9 mouse cellular contexts compared by ENCODE assay signal in genomic region chr2:116070614-116071425, GRCm38 (mm10). TPM values are rescaled to one million over a fixed set of nuclear protein-coding genes. Genes with fewer than 3 reads are reported as not detected.
A peak's percentile ranks its signal among the peaks of the same experiment; 100 is the strongest.
DNase-seq lines count a peak whose midpoint lies in the region; ATAC-seq and TF ChIP-seq lines count a peak whose summit lies in the region.
"Had no signal": no experiment of that assay in that cellular context is flagged by ENCODE, and none has a peak within 500 bp of the region (broad histone marks: within the 10 kb centered on the region; RNA-seq: fewer than 3 reads in every experiment).

No protein-coding gene starts in this region.

- H3K27ac ChIP-seq in left cerebral cortex, adult 2 months, result peak overlapping the region; percentile 75
- peak overlapping the region; percentile 98 for H3K27ac ChIP-seq in forebrain, embryonic 13.5 days
- H3K27ac ChIP-seq in limb, embryonic 12.5 days, result no peak overlapping the region
- H3K27ac ChIP-seq: macrophage had no signal

- intact Hi-C loops in left cerebral cortex, adult 2 months (cut with DNase I), result loop anchor here (2.0 to 10.0 kb wide), 5 partner anchors 214 to 1446 kb away; no protein-coding TSS in a partner anchor

- H3K9me3 ChIP-seq in forebrain, embryonic 13.5 days (replicated peaks), result no peaks in the 10 kb centered on the region
- H3K9me3 ChIP-seq in limb, embryonic 12.5 days, result no peaks in the 10 kb centered on the region

- peaks cover 47% of the 10 kb centered on the region for H3K4me1 ChIP-seq in forebrain, embryonic 13.5 days
- peaks cover 15% of the 10 kb centered on the region for H3K4me1 ChIP-seq in limb, embryonic 12.5 days (replicated peaks)

- 5% methylated on average over 10 of the region's 10 CpGs for WGBS in forebrain, embryonic 13.5 days
- WGBS in limb, embryonic 12.5 days, result 8% methylated on average over 10 of the region's 10 CpGs

- TF ChIP-seq CTCF in left cerebral cortex, adult 2 months (IDR thresholded peaks at IDR 0.05), result no peak

- H3K27me3 ChIP-seq in forebrain, embryonic 13.5 days, result peaks cover 7% of the 10 kb centered on the region
- peaks cover 84% of the 10 kb centered on the region for H3K27me3 ChIP-seq in limb, embryonic 12.5 days

- ATAC-seq in forebrain, embryonic 13.5 days, result no peak
- ATAC-seq in limb, embryonic 12.5 days (ENCODE audit: insufficient number of reproducible peaks, insufficient read depth, low FRiP score, low TSS enrichment, low read depth), result no peak
- ATAC-seq in inflammation-experienced regulatory T-cells, adult 6 months, result no peak

- H3K9ac ChIP-seq in forebrain, embryonic 13.5 days, result peak overlapping the region; percentile 95
- H3K9ac ChIP-seq in limb, embryonic 12.5 days (replicated peaks), result no peak overlapping the region

- peak overlapping the region; percentile 42 for H3K4me3 ChIP-seq in left cerebral cortex, adult 2 months
- peak overlapping the region; percentile 91 for H3K4me3 ChIP-seq in forebrain, embryonic 13.5 days
- H3K4me3 ChIP-seq in limb, embryonic 12.5 days (replicated peaks), result peak overlapping the region; percentile 10
- H3K4me3 ChIP-seq: erythroblast, embryonic 14.5 days had no signal

- H3K4me2 ChIP-seq in forebrain, embryonic 13.5 days, result peak overlapping the region; percentile 86
- H3K4me2 ChIP-seq in limb, embryonic 12.5 days, result peak overlapping the region; percentile 52; the same call in 1 of the 2 replicates

- H3K36me3 ChIP-seq in forebrain, embryonic 13.5 days (ENCODE audit: poor library complexity, severe bottlenecking), result no peaks in the 10 kb centered on the region
- H3K36me3 ChIP-seq in limb, embryonic 12.5 days, result no peaks in the 10 kb centered on the region

- no peak for DNase-seq in left cerebral cortex, adult 2 months (ENCODE audit: extremely low spot score in 1 of 2, low spot score in 2 of 2)
- DNase-seq in left cerebral cortex, adult 9 months (ENCODE audit: low spot score in 2 of 2), result no peak
- peak; percentile 13 for DNase-seq in retina, postnatal 1 day
- DNase-seq in layer of hippocampus, postnatal 14 days (ENCODE audit: low spot score in 2 of 2), result no peak

RNA-seq across cellular contexts. Expression of gene Meis2, which starts 5.2 kb away (rescaled TPM):
- 100 to 1,000 TPM; 110 to 116 TPM for total RNA-seq in left cerebral cortex, adult 2 months (2021)
- polyA plus RNA-seq in forebrain, embryonic 13.5 days (2015; fragmentation: Nextera tagmentation; extraction: Ambion mirVana), result 128 and 130 TPM in 2 replicates
- polyA plus RNA-seq in limb, embryonic 12.5 days (2016; fragmentation: Nextera tagmentation; extraction: Ambion mirVana), result 20.5 and 24.4 TPM in 2 replicates
- under 1 TPM in 1 of 3 experiments, not detected in 2; 0.34 TPM for polyA plus RNA-seq in inflammation-experienced regulatory T-cells, adult 6 months (2017; shearing (Covaris generic))
- 10 to 100 TPM; 34.6 to 34.8 TPM for total RNA-seq in layer of hippocampus, postnatal 14 days (2021)
- polyA plus RNA-seq: erythroblast, embryonic 14.5 days; macrophage had no signal

Comparison
In these comparisons a context has a peak if more than half of its experiments do, and no peak if none do; other contexts are left out.
1. H3K4me3 ChIP-seq: peak in every context shown above with its lines; median percentile 91 in forebrain, embryonic 13.5 days; 42 in left cerebral cortex, adult 2 months; 10 in limb, embryonic 12.5 days.
2. RNA of gene Meis2, which starts 5.2 kb away (polyA plus RNA-seq): 128 to 130 TPM in forebrain, embryonic 13.5 days and 20.5 to 24.4 TPM in limb, embryonic 12.5 days; 0.34 TPM in inflammation-experienced regulatory T-cells, adult 6 months; every median in the first group is over 10 times any median in the second.